Mouse (Mus musculus) left cerebral cortex, adult 2 months (tissue): ENCODE results near the gene E030030I06Rik. TPM values are rescaled to one million over a fixed set of nuclear protein-coding genes. Genes with fewer than 3 reads are reported as not detected.
"Not testable (repeated sequence)": the region's sequence is repeated elsewhere in the genome, so short reads cannot be mapped to it uniquely, and the experiment has no call there.

ENCODE experiments used
- DNase-seq, 2 experiments: peaks; one replicate each; pipeline ENCODE4 v3.0.0; 2021 to 2022; ENCODE audit warnings: low spot score in 2 of 2, mixed read lengths in 1 of 2; ENCODE audit errors: extremely low spot score in 1 of 2
- H3K27ac ChIP-seq: fragments of 200-600 bp; 2 replicates; pipeline ENCODE4 v1.8.1; 2022
- H3K4me3 ChIP-seq: fragments of 200-600 bp; 2 replicates; pipeline ENCODE4 v1.8.1; 2022
- CTCF ChIP-seq: fragments of 200-600 bp; IDR thresholded peaks from 2 replicates; pipeline ENCODE4 v1.8.1; 2022; ENCODE audit warnings: antibody characterized with exemption, mild to moderate bottlenecking, moderate library complexity
- intact Hi-C: fragments of 180-260 bp; cut with DNase I; formaldehyde crosslinking; loops from one replicate; pipeline ENCODE4 v1.15.1; 2025
- total RNA-seq, 2 experiments: library from RNA; stranded (reverse); gene quantifications; 2 replicates each; pipeline ENCODE4 v1.2.3; 2021

E030030I06Rik gene
- total RNA-seq, 2 experiments from 2014 or later = 0.35 to 0.77 TPM

DNA sequence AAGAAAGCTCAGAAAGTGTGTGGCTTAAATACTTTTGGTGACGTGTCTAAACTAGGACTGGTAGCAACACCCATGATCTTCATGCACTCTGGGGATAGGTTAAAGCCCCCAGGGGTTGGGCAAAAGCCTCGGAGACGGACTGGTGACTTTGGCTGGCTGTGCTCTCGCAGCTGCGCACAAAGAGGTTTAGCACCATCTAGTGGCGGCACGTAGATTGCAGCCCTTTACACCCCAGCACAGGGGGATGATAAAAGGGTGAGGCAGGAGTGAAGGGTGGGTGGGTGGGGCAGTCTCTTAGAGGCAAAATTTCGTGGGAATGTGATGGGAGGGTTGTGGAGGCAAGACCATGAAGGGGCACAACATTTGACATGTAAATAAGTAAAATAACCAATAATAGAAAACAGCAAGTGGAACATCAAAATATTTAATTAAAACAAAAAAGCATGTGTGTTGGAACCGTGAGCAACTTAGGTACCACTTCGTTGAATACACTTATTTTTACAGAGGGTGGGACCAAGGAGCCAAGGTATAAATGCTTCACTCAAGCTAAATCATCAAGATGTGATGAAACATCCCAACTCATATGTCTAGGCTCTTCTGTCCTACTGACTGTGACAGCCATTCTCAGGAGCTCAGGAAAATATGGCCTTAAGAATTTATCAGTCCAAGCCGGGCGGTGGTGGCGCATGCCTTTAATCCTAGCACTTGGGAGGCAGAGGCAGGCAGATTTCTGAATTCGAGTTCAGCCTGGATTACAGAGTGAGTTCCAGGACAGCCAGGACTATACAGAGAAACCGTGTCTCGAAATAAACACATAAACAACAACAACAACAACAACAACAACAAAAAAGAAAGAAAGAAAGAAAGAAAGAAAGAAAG lies 14.9 kb upstream of the E030030I06Rik start:
- H3K27ac ChIP-seq, H3K4me3 ChIP-seq: not testable (repeated sequence)
- peak; percentile 60 for TF ChIP-seq CTCF
- intact Hi-C loops = loop anchor here (2.0 to 5.0 kb wide), 2 partner anchors 129 to 782 kb away; no protein-coding TSS in a partner anchor
- DNase-seq = peak; percentile 62 to 79

DNA sequence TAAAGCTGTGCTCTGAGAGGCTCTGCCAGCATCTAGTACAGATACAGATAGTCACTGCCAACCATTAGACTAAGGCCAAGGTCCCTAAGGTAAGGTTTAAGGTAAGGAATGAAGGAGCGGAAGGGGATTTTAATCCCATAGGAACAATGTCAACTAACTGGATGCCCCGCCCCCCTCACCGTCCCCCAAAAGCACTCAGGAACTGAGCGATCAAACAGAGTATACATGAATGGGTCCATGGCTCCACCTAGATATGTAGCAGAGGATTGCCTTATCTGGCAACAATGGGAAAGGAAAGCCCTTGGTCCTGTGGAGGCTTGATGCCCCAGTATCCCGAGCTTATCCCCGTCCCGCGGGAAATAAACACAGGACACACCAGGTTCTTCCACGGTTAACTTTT lies 14.2 kb upstream of the E030030I06Rik start:
- not testable (repeated sequence) for H3K4me3 ChIP-seq, DNase-seq, H3K27ac ChIP-seq
- intact Hi-C loops = loop anchor here (2.0 to 5.0 kb wide), 2 partner anchors 128 to 781 kb away; no protein-coding TSS in a partner anchor

DNA sequence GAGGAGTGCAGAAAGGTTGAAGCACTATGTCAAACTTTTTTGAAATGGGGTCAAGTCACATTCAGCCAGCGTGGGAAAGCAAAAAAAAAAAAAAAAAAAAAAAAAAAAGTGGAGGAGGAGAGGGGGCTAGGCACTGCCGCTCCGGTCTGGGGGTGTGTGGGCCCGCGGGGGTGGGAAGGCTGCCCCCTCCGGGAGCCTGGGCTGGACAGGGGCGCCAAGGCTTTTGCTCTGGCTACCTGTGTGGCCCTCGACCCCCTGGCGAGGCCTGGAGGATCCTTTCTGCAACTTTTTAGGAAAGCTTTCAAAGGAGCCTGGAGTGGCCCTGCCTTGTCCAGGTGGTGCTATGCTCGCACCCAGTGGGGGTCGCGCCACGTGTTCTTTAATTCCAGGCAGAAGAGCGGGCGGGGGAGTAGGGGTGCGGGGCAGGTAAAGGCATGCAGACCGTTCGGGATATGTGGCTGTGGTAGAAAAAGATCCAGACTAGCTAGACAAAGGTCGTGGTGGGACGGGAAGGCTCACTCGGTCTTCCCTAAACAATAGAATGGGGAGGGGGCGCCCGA lies 10.6 kb upstream of the E030030I06Rik start:
- no peak for TF ChIP-seq CTCF
- Histone ChIP-seq H3K27ac (no peak overlapping the region), H3K4me3 (no peak overlapping the region)
- no peak for DNase-seq
- intact Hi-C loops = loop anchor here (5.0 to 10.0 kb wide), 2 partner anchors 685 to 777 kb away; no protein-coding TSS in a partner anchor

DNA sequence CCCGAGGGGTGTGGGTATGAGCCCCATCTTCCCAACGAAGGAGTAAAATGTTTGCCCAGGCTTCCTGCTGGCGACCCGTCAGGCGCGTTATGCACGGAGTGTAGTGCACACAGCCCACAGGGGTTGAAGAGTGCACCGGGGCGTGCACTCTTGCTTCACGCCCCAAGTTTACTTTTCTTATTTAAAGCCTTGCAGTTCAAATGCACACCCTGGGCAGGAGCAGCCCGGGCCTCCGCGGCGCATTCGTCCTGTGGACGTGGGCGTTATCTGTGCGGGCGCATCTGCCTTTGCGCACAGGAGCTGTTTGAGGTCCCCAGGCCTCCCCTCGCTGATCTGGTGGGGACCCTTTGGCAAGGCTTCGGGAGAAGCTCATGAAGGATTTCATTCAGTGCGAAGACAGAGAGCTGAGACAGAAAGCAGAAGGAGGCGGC lies 10.1 kb upstream of the E030030I06Rik start:
- DNase-seq = no peak
- intact Hi-C loops = loop anchor here (10.0 kb wide), 1 partner anchor 686 kb away; no protein-coding TSS in a partner anchor
- H3K27ac ChIP-seq = no peak overlapping the region
- no peak overlapping the region for H3K4me3 ChIP-seq
- TF ChIP-seq CTCF = no peak

DNA sequence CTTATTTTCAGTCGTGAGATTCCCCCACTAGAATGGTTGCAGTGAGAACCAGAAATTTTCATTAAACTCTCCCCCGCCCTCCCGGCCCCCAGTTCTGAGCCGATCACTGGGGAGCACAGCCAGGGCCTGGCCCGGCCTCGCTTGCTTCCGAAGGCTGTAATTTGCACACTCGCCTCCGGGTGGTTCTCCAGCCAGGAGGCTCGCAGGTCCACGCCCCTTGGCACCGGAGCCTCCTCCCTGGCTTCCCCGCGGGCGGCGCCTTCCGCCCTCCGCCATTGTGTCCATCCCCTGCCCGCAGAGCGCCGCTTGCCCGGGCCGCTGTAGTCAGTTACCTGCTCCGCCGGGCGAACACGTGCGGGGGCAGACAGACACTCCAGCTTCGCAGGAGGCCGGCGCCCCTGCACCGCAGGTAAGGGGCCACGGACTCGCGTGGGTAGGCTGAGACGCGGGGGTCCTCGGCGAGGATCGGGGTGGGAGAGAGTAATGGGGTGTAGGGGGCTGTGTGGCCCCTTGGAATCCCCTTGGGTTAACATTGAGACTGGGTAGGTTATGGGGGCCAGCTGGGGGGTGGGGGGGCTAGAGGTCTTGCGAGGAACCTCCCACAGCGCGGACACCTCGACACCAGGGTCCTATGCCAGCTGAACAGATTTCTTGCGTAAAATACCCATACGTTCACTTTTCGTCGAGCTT lies 9.4 kb upstream of the E030030I06Rik start, which contains the start of the genes Raet1e and H60b:
Gene Raet1e, plus strand, starts transcription at position 260 of the 690 bp plus-strand sequence.
Gene H60b, plus strand, starts transcription at position 277 of the 690 bp plus-strand sequence.
- intact Hi-C loops = loop anchor here (10.0 kb wide), 1 partner anchor 686 kb away; no protein-coding TSS in a partner anchor
- not testable (repeated sequence) for H3K27ac ChIP-seq, DNase-seq, H3K4me3 ChIP-seq

DNA sequence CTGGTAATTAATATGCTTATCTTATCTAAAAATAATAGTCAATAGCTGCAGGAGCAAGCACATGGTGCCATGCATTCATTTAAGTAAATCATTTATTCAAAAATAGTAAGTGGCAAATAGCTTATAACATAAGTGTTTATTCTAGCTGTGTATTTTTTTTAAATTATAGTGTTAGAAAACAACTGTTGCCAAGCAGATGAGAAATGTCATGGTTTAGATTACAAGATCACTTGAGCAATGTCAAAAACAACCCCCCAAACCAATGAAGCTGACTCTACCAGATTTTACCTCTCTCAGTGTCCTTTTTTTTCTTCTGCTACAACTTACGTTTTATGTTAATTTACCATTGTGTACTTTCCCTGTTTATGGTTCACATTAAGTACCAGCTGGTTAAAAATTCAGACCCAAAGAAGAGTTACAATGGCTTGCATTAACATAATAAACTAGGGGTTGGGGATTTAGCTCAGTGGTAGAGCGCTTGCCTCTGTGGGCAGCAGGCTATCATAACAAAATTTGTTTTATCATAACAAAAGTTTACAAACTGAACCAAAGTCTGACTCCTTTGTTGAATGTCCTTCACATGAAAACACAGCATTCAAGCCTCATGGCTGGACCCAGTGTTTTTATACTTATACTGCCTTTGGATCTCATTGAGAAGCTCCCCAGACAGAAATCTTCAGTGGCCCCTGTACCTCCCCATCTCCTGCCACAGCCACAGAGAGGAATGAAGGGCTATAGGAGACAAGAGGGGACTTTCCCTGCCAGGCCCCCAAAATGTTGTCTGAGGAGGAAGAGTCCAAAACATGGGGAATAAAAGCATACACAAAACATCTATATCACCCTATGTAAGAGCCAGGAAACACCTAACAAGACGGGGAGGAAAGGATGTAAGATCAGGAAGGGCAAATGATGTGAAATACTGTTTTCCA lies 6.1 kb upstream of the E030030I06Rik start:
- TF ChIP-seq CTCF = no peak
- H3K4me3 ChIP-seq = no peak overlapping the region
- no peak overlapping the region for H3K27ac ChIP-seq
- intact Hi-C loops = loop anchor here (5.0 to 10.0 kb wide), 3 partner anchors 662 to 1192 kb away; no protein-coding TSS in a partner anchor
- no peak for DNase-seq

DNA sequence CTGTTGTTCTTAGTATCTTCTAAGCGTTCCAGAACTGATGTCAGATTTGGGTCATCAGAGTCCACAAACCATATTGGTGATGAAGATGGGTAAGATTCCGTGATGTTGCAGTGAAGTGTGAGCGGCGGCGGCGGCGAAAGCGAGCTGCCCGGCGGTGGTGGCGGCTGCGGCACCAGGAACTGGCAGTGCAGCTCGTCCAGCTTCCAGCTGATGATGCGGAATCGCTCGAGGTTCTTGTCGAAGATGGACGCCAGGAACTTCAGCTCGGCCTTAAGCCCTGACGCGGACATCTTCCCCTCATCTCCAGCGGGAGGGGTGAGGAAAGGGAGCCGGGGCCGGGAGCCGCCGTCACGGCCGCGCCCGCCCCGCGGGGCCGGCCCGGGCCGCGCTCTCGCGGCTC lies 5.1 kb upstream of the E030030I06Rik start:
- intact Hi-C loops = loop anchor here (5.0 to 10.0 kb wide), 3 partner anchors 663 to 1193 kb away; no protein-coding TSS in a partner anchor
- not testable (repeated sequence) for H3K27ac ChIP-seq, DNase-seq, H3K4me3 ChIP-seq

DNA sequence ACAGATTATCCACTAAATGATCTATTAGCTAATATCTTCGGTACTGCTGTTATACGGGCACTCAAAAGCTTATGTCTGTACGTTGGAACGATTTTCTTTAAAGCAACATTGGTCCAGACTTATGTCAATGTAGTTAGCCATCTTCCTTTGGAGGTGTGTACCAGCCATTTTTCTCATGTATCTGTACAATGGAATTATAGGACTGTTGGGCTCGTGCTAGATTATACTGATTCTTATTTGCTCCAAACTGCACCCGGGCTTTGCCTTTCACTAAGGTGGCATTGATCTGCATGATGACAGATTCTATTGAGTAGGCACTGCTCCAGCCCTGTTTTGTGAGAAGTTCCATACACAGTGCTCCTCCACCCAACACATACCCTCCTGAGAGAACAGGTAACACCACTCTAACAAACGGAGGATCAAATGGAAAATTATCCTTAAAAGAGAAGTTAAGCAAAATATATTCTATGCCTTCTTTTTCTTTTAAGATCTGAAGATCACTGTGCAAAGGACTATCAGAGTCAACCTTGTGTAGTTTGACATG lies 4.1 kb upstream of the E030030I06Rik start:
- intact Hi-C loops = loop anchor here (5.0 to 10.0 kb wide), 3 partner anchors 664 to 1194 kb away; no protein-coding TSS in a partner anchor

DNA sequence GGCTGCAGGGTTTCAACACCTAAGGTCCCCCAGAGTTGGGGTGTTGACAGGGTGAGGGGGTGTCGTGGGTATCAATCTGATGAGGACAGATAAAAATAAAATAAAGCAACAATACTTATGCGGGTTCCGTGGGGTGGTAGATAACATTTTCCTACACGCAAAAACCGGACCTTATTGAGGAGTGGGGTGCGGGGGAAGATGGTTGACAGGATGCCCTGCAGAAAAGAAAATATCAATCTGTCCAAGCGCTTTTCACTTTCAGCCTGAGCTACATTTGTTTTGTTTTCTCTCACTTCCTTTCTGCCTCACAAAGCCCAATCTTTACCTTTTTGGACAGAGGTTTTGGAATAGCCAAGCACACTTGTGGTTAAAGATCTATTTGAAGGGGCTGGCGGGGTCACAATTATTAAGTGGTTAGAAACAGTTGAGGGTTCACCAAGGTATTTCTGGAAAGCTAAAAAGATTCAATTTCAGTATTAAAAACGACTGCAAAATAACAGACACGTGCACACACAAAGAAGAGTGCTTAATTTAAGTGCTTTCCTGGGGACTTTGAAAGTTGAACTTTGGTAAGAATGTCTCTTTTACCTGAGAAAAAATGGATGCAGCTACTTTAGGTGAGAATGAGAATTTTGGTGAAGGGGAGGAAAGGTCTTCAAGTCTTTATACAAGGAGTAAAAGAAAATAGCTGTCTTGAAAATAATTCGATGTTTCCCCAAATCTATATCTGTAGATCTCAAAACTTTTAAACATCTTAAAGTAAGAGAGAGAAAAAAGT lies 3.0 kb upstream of the E030030I06Rik start:
- not testable (repeated sequence) for H3K27ac ChIP-seq, DNase-seq
- intact Hi-C loops = loop anchor here (5.0 to 10.0 kb wide), 3 partner anchors 665 to 1195 kb away; no protein-coding TSS in a partner anchor

More for the DNA sequence above, 4.1 kb upstream of the E030030I06Rik start:
- not testable (repeated sequence) for DNase-seq, H3K4me3 ChIP-seq, H3K27ac ChIP-seq

DNA sequence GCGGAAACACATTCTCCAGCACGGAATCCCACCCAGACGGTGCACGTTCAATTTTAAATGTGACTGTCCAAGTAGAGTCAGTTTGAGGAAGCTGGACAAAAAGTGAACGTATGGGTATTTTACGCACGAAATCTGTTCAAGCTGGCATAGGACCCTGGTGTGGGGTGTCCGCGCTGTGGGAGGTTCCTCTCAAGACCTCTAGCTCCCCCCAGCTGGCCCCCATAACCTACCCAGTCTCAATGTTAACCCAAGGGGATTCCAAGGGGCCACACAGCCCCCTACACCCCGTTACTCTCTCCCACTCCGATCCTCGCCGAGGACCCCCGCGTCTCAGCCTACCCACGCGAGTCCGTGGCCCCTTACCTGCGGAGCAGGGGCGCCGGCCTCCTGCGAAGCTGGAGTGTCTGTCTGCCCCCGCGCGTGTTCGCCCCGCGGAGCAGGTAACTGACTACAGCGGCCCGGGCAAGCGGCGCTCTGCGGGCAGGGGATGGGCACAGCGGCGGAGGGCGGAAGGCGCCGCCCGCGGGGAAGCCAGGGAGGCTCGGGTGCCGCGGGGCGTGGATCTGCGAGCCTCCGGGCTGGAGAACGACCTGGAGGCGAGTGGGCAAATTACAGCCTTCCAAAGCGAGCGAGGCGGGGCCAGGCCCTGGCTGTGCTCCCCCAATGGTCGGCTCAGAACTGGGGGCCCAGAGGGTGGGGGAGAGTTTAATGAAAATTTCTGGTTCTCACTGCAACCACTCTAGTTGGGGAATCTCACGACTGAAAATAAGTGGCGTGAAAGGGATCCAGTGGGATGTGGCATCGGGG lies 2.2 kb upstream of the E030030I06Rik start:
- H3K4me3 ChIP-seq, DNase-seq, H3K27ac ChIP-seq: not testable (repeated sequence)
- intact Hi-C loops = loop anchor here (5.0 to 10.0 kb wide), 3 partner anchors 666 to 1196 kb away; no protein-coding TSS in a partner anchor

More for the DNA sequence above, 3.0 kb upstream of the E030030I06Rik start:
- not testable (repeated sequence) for H3K4me3 ChIP-seq
